Mouse (Mus musculus) forebrain, embryonic 11.5 days (tissue): ENCODE measurements at regions not wholly inside any gene's neighbourhood (a gene's known extent, or its start where the extent isn't known, plus 50 kb on each side); places are given as distances from the start of the nearest gene placed in this dataset.

Experiments used
- ATAC-seq: fragments of 200-750 bp; cut with Nextera tagmentation; replicated peaks from 2 replicates; pipeline ENCODE4 v1.8.0; 2017; ENCODE audit warnings: moderate TSS enrichment; ENCODE audit not compliant: low FRiP score
- DNase-seq: peaks from one replicate; pipeline ENCODE4 v3.0.0-alpha.2; 2017; ENCODE audit warnings: low spot score
- H3K27ac ChIP-seq: fragments of 300-500 bp; sonication (generic); 2 replicates; pipeline ENCODE4 v1.5.1; 2014; ENCODE audit warnings: low read depth, low read length
- H3K27me3 ChIP-seq: fragments of 300-500 bp; sonication (generic); 2 replicates; pipeline ENCODE4 v1.6.1; 2014; ENCODE audit warnings: mild to moderate bottlenecking, low read length, mixed read lengths; ENCODE audit not compliant: control insufficient read depth, insufficient read depth
- H3K36me3 ChIP-seq: fragments of 300-500 bp; sonication (generic); 2 replicates; pipeline ENCODE4 v1.6.1; 2014; ENCODE audit warnings: mild to moderate bottlenecking, low read length, moderate library complexity, mixed read lengths; ENCODE audit not compliant: control insufficient read depth, insufficient read depth
- H3K4me1 ChIP-seq: fragments of 300-500 bp; sonication (generic); replicated peaks from 2 replicates; pipeline ENCODE4 v1.6.1; 2014; ENCODE audit warnings: low read length, mixed read lengths; ENCODE audit not compliant: control insufficient read depth, insufficient read depth
- H3K4me2 ChIP-seq: fragments of 300-500 bp; sonication (generic); 2 replicates; pipeline ENCODE4 v1.6.1; 2014; ENCODE audit warnings: low read depth, mild to moderate bottlenecking, low read length, moderate library complexity, mixed read lengths; ENCODE audit not compliant: severe bottlenecking
- H3K4me3 ChIP-seq: fragments of 300-500 bp; sonication (generic); 2 replicates; pipeline ENCODE4 v1.5.1; 2014; ENCODE audit warnings: low read depth, low read length
- H3K9ac ChIP-seq: fragments of 300-500 bp; sonication (generic); 2 replicates; pipeline ENCODE4 v1.6.1; 2014; ENCODE audit warnings: low read length
- H3K9me3 ChIP-seq: fragments of 300-500 bp; sonication (generic); 2 replicates; pipeline ENCODE4 v1.6.1; 2016; ENCODE audit warnings: low read length, mixed read lengths; ENCODE audit not compliant: control insufficient read depth
- WGBS: fragments of 180-500 bp; shearing (Covaris S2); extraction: QIAGEN DNeasy Blood & Tissue Kit; methylation state at CpG from one replicate; pipeline ENCODE4 v1.1.7; 2014; 5-methylcytosine and 5-hydroxymethylcytosine counted together

GRCm38 (mm10) chr10:99959279-99959678 lies 56.2 kb upstream of the Kitl start:
- no peaks in the 10 kb centered on the region for H3K9me3 ChIP-seq
- WGBS, result 88% methylated on average over 3 of the region's 3 CpGs
- no peaks in the 10 kb centered on the region for H3K36me3 ChIP-seq
- H3K27me3 ChIP-seq, result no peaks in the 10 kb centered on the region
- H3K9ac ChIP-seq, result no peak overlapping the region
- H3K4me2 ChIP-seq, result no peak overlapping the region
- H3K4me1 ChIP-seq, result no peaks in the 10 kb centered on the region
- no peak for DNase-seq
- H3K4me3 ChIP-seq, result no peak overlapping the region
- H3K27ac ChIP-seq, result no peak overlapping the region
- ATAC-seq, result no peak

GRCm38 (mm10) chr10:99952486-99952885 lies 62.9 kb upstream of the Kitl start:
- Histone ChIP-seq H3K27me3 (no peaks in the 10 kb centered on the region), H3K4me1 (no peaks in the 10 kb centered on the region), H3K27ac (no peak overlapping the region), H3K4me3 (no peak overlapping the region), H3K9me3 (no peaks in the 10 kb centered on the region), H3K9ac (no peak overlapping the region), H3K4me2 (no peak overlapping the region), H3K36me3 (no peaks in the 10 kb centered on the region)
- DNase-seq (no peak), ATAC-seq (no peak)
- 82% methylated on average over 7 of the region's 7 CpGs for WGBS

DNA sequence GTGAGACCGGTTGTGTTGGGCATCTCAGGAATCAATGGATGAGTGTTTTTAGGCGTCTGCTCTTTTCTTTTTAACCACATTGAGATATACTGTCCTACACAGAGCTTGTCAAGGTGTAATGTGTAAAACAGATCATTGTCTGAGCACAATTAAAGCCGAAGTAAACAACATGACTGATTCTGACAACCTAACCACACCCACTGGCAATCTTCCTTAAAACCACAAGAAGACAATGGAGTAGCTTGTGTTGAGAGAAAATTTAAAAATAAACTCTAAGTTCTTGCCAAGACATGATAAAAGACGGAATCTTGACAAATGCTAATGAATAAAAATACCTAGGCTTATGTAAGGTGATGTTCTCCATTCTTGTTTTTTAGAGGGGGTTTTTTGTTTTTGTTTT lies 63.7 kb upstream of the Kitl start:
- H3K27ac ChIP-seq, result no peak overlapping the region
- no peaks in the 10 kb centered on the region for H3K36me3 ChIP-seq
- no peaks in the 10 kb centered on the region for H3K27me3 ChIP-seq
- no peaks in the 10 kb centered on the region for H3K9me3 ChIP-seq
- no peak for DNase-seq
- no peak for ATAC-seq
- whole genome bisulfite sequencing, result 87% methylated on average over 4 of the region's 4 CpGs
- H3K4me1 ChIP-seq, result no peaks in the 10 kb centered on the region
- no peak overlapping the region for H3K9ac ChIP-seq
- no peak overlapping the region for H3K4me2 ChIP-seq
- H3K4me3 ChIP-seq, result no peak overlapping the region

DNA sequence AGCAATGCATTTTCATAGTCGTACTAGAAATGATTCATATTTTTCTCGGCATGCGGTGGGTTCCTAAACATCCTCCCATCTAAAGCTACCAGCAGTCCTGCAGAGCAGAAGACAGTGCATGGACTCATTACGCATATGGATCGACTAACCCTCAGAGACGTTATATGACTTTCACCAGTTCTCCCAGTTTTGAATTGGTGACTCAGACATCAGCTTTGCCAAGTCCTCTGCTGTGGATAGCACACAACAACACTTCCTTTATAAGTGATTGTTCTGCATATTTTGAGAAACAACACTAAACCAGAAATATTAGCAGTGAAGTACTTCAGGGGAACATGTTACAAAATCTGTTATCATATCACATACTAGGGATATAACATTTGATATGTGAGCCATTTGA lies 64.1 kb upstream of the Kitl start:
- H3K4me1 ChIP-seq, result no peaks in the 10 kb centered on the region

GRCm38 (mm10) chr10:99948740-99949139 lies 66.7 kb upstream of the Kitl start:
- 83% methylated on average over 3 of the region's 3 CpGs for WGBS

More for the DNA sequence above, 64.1 kb upstream of the Kitl start:
- no peak overlapping the region for H3K9ac ChIP-seq
- no peak overlapping the region for H3K4me2 ChIP-seq
- H3K36me3 ChIP-seq, result no peaks in the 10 kb centered on the region
- no peak overlapping the region for H3K27ac ChIP-seq
- no peak overlapping the region for H3K4me3 ChIP-seq
- H3K9me3 ChIP-seq, result no peaks in the 10 kb centered on the region
- DNase-seq, result no peak
- H3K27me3 ChIP-seq, result no peaks in the 10 kb centered on the region
- no peak for ATAC-seq
- WGBS, result 94% methylated on average over 6 of the region's 6 CpGs

DNA sequence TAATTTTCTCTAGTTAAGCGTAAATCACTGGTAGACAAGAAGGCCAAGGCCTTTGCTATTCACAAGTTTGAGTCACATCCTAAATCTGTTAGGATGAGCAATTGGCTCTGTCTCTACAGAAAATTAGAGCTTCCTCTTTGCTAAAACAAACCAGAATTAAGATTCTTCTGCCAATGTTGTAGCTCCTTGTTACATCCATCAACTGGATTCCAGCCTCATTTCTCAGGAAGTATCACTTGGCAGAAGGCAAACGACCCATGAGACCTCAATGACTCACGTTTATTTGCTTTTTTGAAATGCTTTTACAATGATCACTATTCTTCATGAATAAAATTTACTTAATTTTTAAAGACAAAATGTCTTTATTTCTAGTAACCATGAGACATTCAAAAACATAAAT lies 70.0 kb upstream of the Kitl start:
- H3K27ac ChIP-seq, result no peak overlapping the region
- H3K4me2 ChIP-seq, result no peak overlapping the region
- WGBS, result 91% methylated on average over 3 of the region's 3 CpGs
- no peak overlapping the region for H3K9ac ChIP-seq
- ATAC-seq (no peak), DNase-seq (no peak)
- H3K36me3 ChIP-seq, result no peaks in the 10 kb centered on the region
- no peaks in the 10 kb centered on the region for H3K27me3 ChIP-seq
- no peak overlapping the region for H3K4me3 ChIP-seq
- H3K9me3 ChIP-seq, result no peaks in the 10 kb centered on the region
- H3K4me1 ChIP-seq, result no peaks in the 10 kb centered on the region; the same call in 1 of the 2 replicates

More at GRCm38 (mm10) chr10:99948740-99949139, 66.7 kb upstream of the Kitl start:
- Histone ChIP-seq H3K4me3 (no peak overlapping the region), H3K36me3 (no peaks in the 10 kb centered on the region), H3K4me1 (no peaks in the 10 kb centered on the region), H3K9ac (no peak overlapping the region), H3K4me2 (no peak overlapping the region), H3K27me3 (no peaks in the 10 kb centered on the region), H3K27ac (no peak overlapping the region), H3K9me3 (no peaks in the 10 kb centered on the region)
- no peak for ATAC-seq
- no peak for DNase-seq

DNA sequence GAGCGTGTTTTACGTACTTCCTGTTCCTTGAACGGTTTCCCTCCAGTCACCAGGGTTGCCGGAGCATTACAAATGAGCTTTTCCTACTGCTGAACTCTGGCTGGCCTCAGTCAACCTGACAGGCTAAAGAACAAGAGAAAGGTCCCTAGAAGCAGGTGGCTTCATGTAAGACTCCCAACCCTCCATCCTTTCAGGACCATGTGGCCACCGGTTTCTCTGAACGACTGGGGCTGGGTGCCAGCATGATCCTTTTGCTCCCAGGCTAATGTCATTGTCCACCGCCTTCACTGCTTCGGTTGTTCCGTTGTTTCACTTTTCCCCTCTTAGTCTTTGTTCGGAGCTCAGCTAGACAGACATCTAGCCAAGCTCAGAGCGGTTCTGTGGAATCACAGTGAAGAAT lies 73.8 kb upstream of the Kitl start:
- H3K27me3 ChIP-seq, result no peaks in the 10 kb centered on the region
- DNase-seq, result no peak
- peak; percentile 61 for ATAC-seq

DNA sequence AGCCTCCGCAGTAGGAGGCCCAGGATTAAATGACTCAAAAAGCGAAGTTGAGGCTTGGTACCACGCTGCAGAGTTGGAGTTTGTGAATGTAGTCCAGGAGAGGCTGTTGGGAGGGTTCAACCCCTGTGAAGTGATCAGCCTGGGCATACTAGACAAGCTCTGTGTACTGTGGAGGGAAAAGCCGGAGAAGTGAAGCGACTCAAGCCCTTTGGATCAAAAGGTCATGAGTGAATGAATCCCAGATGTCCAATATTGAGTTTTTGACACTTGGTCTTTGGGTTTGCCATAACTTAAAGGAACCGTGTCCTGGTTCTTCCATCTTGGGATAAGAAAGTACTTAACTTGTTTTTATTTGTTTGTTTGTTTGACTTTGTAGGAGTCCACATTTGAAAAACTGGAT lies 76.5 kb upstream of the Kitl start:
- Histone ChIP-seq H3K36me3 (no peaks in the 10 kb centered on the region), H3K4me2 (no peak overlapping the region), H3K9me3 (no peaks in the 10 kb centered on the region), H3K4me1 (no peaks in the 10 kb centered on the region; the same call in 1 of the 2 replicates), H3K27ac (no peak overlapping the region), H3K9ac (no peak overlapping the region), H3K4me3 (no peak overlapping the region), H3K27me3 (no peaks in the 10 kb centered on the region)
- WGBS, result 76% methylated on average over 6 of the region's 6 CpGs
- ATAC-seq, result no peak
- DNase-seq, result no peak

More for the DNA sequence above, 73.8 kb upstream of the Kitl start:
- H3K4me3 ChIP-seq, result no peak overlapping the region
- H3K4me1 ChIP-seq, result no peaks in the 10 kb centered on the region; the same call in 1 of the 2 replicates
- 29% methylated on average over 11 of the region's 11 CpGs for WGBS
- no peaks in the 10 kb centered on the region for H3K9me3 ChIP-seq
- H3K4me2 ChIP-seq, result peak overlapping the region; percentile 18; the same call in 1 of the 2 replicates
- H3K36me3 ChIP-seq, result no peaks in the 10 kb centered on the region
- H3K9ac ChIP-seq, result no peak overlapping the region
- no peak overlapping the region for H3K27ac ChIP-seq

- Histone ChIP-seq H3K27me3 (no peaks in the 10 kb centered on the region), H3K4me3 (no peak overlapping the region), H3K4me2 (no peak overlapping the region), H3K9ac (no peak overlapping the region), H3K27ac (no peak overlapping the region), H3K4me1 (no peaks in the 10 kb centered on the region; the same call in 1 of the 2 replicates), H3K9me3 (no peaks in the 10 kb centered on the region), H3K36me3 (no peaks in the 10 kb centered on the region)
- WGBS, result 88% methylated on average over 1 of the region's 1 CpGs
- DNase-seq, result no peak
- ATAC-seq, result no peak
Measured at GRCm38 (mm10) chr10:99937921-99938618, 77.4 kb upstream of the Kitl start.
